Mouse (Mus musculus) intestine, postnatal 0 days (tissue): ENCODE data around the gene Morn1. TPM values are rescaled to one million over a fixed set of nuclear protein-coding genes. Genes with fewer than 3 reads are reported as not detected.

Experiments
- ATAC-seq: fragments of 200-750 bp; cut with Nextera tagmentation; 2 replicates; pipeline ENCODE4 v1.8.0; 2017; ENCODE audit warnings: mild to moderate bottlenecking, moderate TSS enrichment, moderate library complexity
- H3K27ac ChIP-seq: fragments of 300-500 bp; sonication (generic); 2 replicates; pipeline ENCODE4 v1.5.1; 2014; ENCODE audit warnings: mild to moderate bottlenecking, low read depth, low read length, moderate library complexity
- H3K27me3 ChIP-seq: fragments of 300-500 bp; sonication (generic); replicated peaks from 2 replicates; pipeline ENCODE4 v1.6.1; 2014; ENCODE audit warnings: low read length, mixed read lengths; ENCODE audit not compliant: control insufficient read depth, insufficient read depth
- H3K36me3 ChIP-seq: fragments of 300-500 bp; sonication (generic); 2 replicates; pipeline ENCODE4 v1.6.1; 2014; ENCODE audit warnings: mild to moderate bottlenecking, moderate library complexity; ENCODE audit not compliant: control insufficient read depth, insufficient read depth
- H3K4me1 ChIP-seq: fragments of 300-500 bp; sonication (generic); replicated peaks from 2 replicates; pipeline ENCODE4 v1.6.1; 2014; ENCODE audit warnings: antibody characterized with exemption, low read length, mixed read lengths; ENCODE audit not compliant: control insufficient read depth, insufficient read depth
- H3K4me2 ChIP-seq: fragments of 300-500 bp; sonication (generic); replicated peaks from 2 replicates; pipeline ENCODE4 v1.6.1; 2014; ENCODE audit warnings: low read depth, mild to moderate bottlenecking, moderate library complexity
- H3K4me3 ChIP-seq: fragments of 300-500 bp; sonication (generic); 2 replicates; pipeline ENCODE4 v1.5.1; 2014; ENCODE audit warnings: low read depth, low read length
- H3K9ac ChIP-seq: fragments of 300-500 bp; sonication (generic); 2 replicates; pipeline ENCODE4 v1.6.1; 2014; ENCODE audit warnings: mild to moderate bottlenecking, low read depth, low read length
- H3K9me3 ChIP-seq: fragments of 300-500 bp; sonication (generic); 2 replicates; pipeline ENCODE4 v1.6.1; 2016; ENCODE audit warnings: mixed run types; ENCODE audit not compliant: control insufficient read depth
- CTCF ChIP-seq: sonication (generic); IDR thresholded peaks from 2 replicates; pipeline ENCODE4 v1.5.1; 2016; ENCODE audit warnings: low read depth, mild to moderate bottlenecking, control low read depth, antibody characterized with exemption, moderate library complexity
- WGBS: fragments of 180-500 bp; shearing (Covaris S2); extraction: QIAGEN DNeasy Blood & Tissue Kit; methylation state at CpG from one replicate; pipeline ENCODE4 v1.1.7; 2014; 5-methylcytosine and 5-hydroxymethylcytosine counted together
- polyA plus RNA-seq: library from polyadenylated mRNA; unstranded; fragments of >200 nt; fragmentation: Nextera tagmentation; extraction: Ambion mirVana; gene quantifications from 2 replicates; pipeline ENCODE4 v1.2.1, GENCODE M21; 2015

Morn1 gene
- polyA plus RNA-seq, 1 experiment from 2014 or later, result 2.2 TPM

DNA sequence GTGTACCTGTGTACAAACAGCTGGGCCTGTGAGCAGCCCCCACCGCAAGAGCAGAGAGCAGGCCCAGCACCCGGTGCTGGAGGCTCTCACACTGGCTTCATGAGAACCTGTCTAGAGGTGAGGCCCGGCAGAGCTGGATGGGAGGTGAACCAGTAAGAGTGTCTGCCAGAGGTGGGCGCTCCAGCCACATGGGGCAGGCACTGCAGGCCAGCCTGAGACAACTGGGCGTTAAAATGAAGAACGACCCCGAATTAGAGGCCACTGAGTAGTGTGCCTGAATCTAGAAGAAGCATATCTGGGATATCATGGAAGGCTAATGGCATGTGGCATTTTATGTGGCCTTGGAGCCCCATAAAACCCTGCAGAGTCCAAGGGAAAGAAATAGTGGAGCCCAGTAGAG is 33.7 kb downstream of the Morn1 start:
- Histone ChIP-seq H3K4me2 (no peak overlapping the region), H3K9ac (no peak overlapping the region), H3K27me3 (no peaks in the 10 kb centered on the region), H3K36me3 (no peaks in the 10 kb centered on the region), H3K4me3 (no peak overlapping the region), H3K9me3 (no peaks in the 10 kb centered on the region), H3K27ac (peak overlapping the region; percentile 85), H3K4me1 (peaks cover 2% of the 10 kb centered on the region; the same call in 1 of the 2 replicates)
- TF ChIP-seq CTCF, result peak; percentile 60
- peak; percentile 19 for ATAC-seq
- 56% methylated on average over 7 of the region's 7 CpGs for WGBS

DNA sequence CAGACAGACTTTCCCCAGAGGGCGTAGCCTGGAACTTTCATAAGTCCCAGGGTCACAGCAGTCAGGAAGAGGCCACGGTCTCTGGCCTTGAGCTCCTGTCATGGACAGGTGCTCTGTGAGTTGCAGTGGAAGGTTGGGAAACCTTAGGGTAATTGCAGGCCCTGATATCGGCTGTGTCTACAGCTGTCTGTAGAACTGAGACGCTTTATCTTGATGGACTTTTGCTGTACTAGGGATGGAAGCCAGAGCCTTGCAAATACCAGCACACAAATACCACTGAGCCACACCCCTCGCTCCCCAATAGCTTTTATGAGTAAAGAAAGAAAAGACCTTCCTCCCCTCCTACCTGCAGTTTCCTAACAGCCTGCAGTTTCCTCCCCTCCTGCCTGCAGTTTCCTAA is 34.2 kb downstream of the Morn1 start:
- H3K4me1 ChIP-seq, result peaks cover 7% of the 10 kb centered on the region; the same call in 1 of the 2 replicates
- H3K9ac ChIP-seq, result no peak overlapping the region
- peak; percentile 93 for ATAC-seq
- 36% methylated on average over 5 of the region's 5 CpGs for WGBS
- TF ChIP-seq CTCF, result no peak
- H3K9me3 ChIP-seq, result no peaks in the 10 kb centered on the region
- peak overlapping the region; percentile 85 for H3K27ac ChIP-seq
- no peaks in the 10 kb centered on the region for H3K27me3 ChIP-seq
- peak overlapping the region; percentile 33; the same call in 1 of the 2 replicates for H3K4me2 ChIP-seq
- no peaks in the 10 kb centered on the region for H3K36me3 ChIP-seq
- H3K4me3 ChIP-seq, result no peak overlapping the region

DNA sequence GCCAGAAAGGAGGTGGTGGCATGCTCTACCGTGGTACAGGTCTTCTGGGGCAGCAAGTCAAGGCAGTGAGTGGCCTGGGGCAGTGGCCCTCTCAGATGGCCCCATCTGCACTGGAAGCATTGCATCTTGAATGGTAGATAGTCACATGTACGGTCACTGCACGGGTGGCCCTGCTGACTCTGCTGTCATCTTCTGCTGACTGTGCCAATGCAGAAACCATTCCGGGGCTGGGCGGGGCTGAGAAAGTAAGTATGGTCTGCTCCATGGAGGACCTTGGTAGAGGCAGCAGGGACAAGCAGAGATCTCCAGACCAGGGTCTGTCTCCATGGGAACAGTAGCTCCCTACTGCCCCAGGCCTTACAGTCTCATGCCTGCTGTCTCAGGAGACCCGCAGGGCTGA is 34.8 kb downstream of the Morn1 start:
- TF ChIP-seq CTCF, result no peak
- 34% methylated on average over 6 of the region's 6 CpGs for WGBS
- H3K9me3 ChIP-seq, result no peaks in the 10 kb centered on the region
- H3K4me3 ChIP-seq, result no peak overlapping the region
- H3K4me1 ChIP-seq, result peaks cover 7% of the 10 kb centered on the region; the same call in 1 of the 2 replicates
- peak overlapping the region; percentile 33; the same call in 1 of the 2 replicates for H3K4me2 ChIP-seq
- H3K9ac ChIP-seq, result no peak overlapping the region
- peak; percentile 29 for ATAC-seq
- peak overlapping the region; percentile 79 for H3K27ac ChIP-seq
- no peaks in the 10 kb centered on the region for H3K36me3 ChIP-seq
- no peaks in the 10 kb centered on the region for H3K27me3 ChIP-seq

DNA sequence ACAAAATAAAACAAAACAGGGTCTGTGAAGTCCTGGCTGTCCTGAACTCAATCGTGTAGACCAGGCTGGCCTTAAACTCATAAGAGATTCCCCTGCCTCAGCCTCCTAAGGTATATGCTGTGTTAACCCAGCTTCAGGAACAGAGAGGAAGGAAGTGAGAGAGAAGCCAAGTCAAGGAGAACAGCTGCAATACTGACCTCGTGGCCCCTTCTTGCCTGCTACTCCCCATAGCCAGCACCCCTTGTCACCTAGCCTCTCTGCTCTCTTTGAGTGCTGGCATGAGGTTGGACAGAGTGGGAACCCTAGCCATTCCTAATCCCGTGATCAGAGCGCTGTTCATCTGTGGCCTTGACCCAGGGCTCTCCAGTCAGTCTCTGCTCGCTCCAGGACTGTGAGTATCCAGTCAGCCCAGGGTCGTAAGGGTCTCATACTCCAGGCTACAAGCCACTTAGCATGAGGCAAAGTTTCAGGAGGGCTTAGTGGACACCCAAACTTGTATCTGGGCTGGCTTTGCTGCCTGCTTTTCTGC is 35.6 kb downstream of the Morn1 start:
- no peak for TF ChIP-seq CTCF
- Histone ChIP-seq H3K36me3 (no peaks in the 10 kb centered on the region), H3K27me3 (no peaks in the 10 kb centered on the region), H3K27ac (peak overlapping the region; percentile 79; the same call in 1 of the 2 replicates), H3K4me3 (no peak overlapping the region), H3K4me1 (peaks cover 7% of the 10 kb centered on the region; the same call in 1 of the 2 replicates), H3K9ac (no peak overlapping the region), H3K9me3 (no peaks in the 10 kb centered on the region), H3K4me2 (no peak overlapping the region)
- WGBS, result 58% methylated on average over 6 of the region's 6 CpGs
- no peak for ATAC-seq

DNA sequence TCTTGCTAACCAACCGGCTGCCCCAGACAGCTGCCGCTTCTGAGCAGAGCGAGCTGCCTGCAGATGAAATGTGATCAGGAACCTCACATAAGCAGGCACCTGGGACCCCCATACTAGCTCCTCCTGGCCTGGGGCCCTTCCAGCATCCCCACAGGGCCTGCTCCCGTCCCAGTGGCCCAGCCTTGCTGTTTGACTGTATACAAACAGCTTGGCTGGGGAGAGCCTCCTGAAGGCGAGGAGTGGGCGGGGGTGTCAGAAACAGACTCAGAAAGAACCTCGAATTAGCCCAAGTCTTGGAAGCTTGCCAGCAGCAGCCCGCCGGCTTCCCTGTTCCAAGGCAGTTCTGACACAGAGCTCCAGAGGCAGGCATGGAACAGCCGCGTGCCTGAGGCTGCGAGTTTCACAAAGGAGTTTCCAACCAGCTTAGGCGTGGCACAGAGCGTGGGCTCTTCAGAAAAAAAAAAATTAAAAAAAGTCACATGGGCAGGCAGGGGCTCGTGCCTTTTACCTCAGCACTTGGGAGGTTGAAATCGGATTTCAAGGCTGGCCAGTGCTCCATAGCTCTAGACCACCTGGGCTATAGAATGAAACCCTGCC is 36.2 kb downstream of the Morn1 start:
- Histone ChIP-seq H3K9ac (no peak overlapping the region), H3K27ac (peak overlapping the region; percentile 24; the same call in 1 of the 2 replicates), H3K27me3 (no peaks in the 10 kb centered on the region), H3K36me3 (no peaks in the 10 kb centered on the region), H3K9me3 (no peaks in the 10 kb centered on the region), H3K4me1 (peaks cover 7% of the 10 kb centered on the region; the same call in 1 of the 2 replicates), H3K4me2 (no peak overlapping the region), H3K4me3 (no peak overlapping the region)
- no peak for TF ChIP-seq CTCF
- ATAC-seq, result no peak
- WGBS, result 12% methylated on average over 16 of the region's 16 CpGs

DNA sequence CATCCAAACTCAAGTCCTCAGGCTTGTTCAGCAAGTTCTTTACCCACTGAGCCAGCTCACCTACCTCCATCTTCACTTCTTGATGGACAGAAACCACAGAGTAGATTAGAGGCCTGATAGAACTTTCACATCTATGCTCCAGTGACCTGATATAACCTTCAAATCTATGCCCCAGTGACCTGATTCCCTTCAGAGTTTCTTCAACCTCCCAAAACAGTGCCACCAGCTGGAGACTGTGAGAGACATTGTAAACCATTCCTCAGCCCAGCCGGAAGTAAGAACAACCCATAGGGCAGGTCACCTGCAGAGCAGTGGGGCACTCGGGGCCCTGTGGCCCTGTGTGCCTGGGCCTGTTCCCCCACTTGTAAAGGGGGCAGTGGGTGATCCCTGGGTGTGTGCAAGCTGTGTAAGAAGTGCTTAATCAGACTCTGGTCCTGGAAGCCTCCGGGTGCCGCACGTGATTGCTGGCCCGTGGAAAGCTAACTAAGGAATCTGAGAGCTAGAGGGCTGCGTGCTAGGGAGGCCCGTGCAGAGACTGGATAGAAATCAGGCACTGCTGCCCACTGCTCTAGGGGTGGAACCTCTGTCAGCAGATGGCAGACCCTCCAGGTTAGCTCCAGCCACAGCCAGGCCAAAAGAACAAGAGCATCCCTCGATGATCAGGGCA is 37.6 kb downstream of the Morn1 start:
- TF ChIP-seq CTCF, result peak; percentile 58

More for the DNA sequence above, 37.6 kb downstream of the Morn1 start:
- Histone ChIP-seq H3K27ac (no peak overlapping the region), H3K4me2 (no peak overlapping the region), H3K4me1 (peaks cover 7% of the 10 kb centered on the region; the same call in 1 of the 2 replicates), H3K4me3 (no peak overlapping the region), H3K27me3 (no peaks in the 10 kb centered on the region), H3K9me3 (no peaks in the 10 kb centered on the region), H3K9ac (no peak overlapping the region), H3K36me3 (no peaks in the 10 kb centered on the region)
- WGBS, result 60% methylated on average over 9 of the region's 9 CpGs
- no peak for ATAC-seq
